ENCODE assay signal across 7 mouse cellular contexts in genomic region chr4:122944408-122944807, GRCm38 (mm10). TPM values are rescaled to one million over a fixed set of nuclear protein-coding genes. Genes with fewer than 3 reads are reported as not detected.
DNase-seq lines count a peak whose midpoint lies in the region; ATAC-seq and TF ChIP-seq lines count a peak whose summit lies in the region.

No protein-coding gene starts in this region.

- H3K4me2 ChIP-seq in midbrain, embryonic 15.5 days: no peak overlapping the region

- no peak overlapping the region for H3K9ac ChIP-seq in midbrain, embryonic 15.5 days

- no peak for TF ChIP-seq POLR2A in bone marrow macrophage, adult 2 months (IDR thresholded peaks at IDR 0.05; ENCODE audit: borderline replicate concordance, low read depth, low read length)

- H3K27me3 ChIP-seq in midbrain, embryonic 10.5 days (ENCODE audit: low read depth, poor library complexity, severe bottlenecking): no peaks in the 10 kb centered on the region
- H3K27me3 ChIP-seq in midbrain, embryonic 15.5 days (replicated peaks): no peaks in the 10 kb centered on the region
- no peaks in the 10 kb centered on the region for H3K27me3 ChIP-seq in heart, embryonic 10.5 days (ENCODE audit: insufficient read depth, poor library complexity, severe bottlenecking)

- no peaks in the 10 kb centered on the region for H3K9me3 ChIP-seq in midbrain, embryonic 10.5 days (replicated peaks)
- H3K9me3 ChIP-seq in midbrain, embryonic 15.5 days: no peaks in the 10 kb centered on the region
- H3K9me3 ChIP-seq in heart, embryonic 10.5 days: no peaks in the 10 kb centered on the region

- peaks cover 61% of the 10 kb centered on the region for H3K36me3 ChIP-seq in midbrain, embryonic 10.5 days
- H3K36me3 ChIP-seq in midbrain, embryonic 15.5 days (replicated peaks): no peaks in the 10 kb centered on the region
- no peaks in the 10 kb centered on the region for H3K36me3 ChIP-seq in heart, embryonic 10.5 days

- no peak overlapping the region for H3K4me3 ChIP-seq in midbrain, embryonic 10.5 days
- H3K4me3 ChIP-seq in midbrain, embryonic 15.5 days: no peak overlapping the region
- H3K4me3 ChIP-seq in bone marrow macrophage, adult 2 months (ENCODE audit: insufficient read depth, low read length): no peak overlapping the region
- no peak overlapping the region for H3K4me3 ChIP-seq in heart, embryonic 10.5 days

- intact Hi-C loops in heart, postnatal 25 days (cut with DNase I): loop anchor here (1.0 to 2.0 kb wide), 2 partner anchors 41 to 138 kb away; no protein-coding TSS in a partner anchor

- TF ChIP-seq CTCF in bone marrow macrophage, adult 2 months (IDR thresholded peaks at IDR 0.05; ENCODE audit: low read depth, low read length): peak; percentile 96

- no peak for ATAC-seq in midbrain, embryonic 15.5 days (replicated peaks)

- DNase-seq in midbrain, embryonic 10.5 days (ENCODE audit: low spot score): peak; percentile 51
- peak; percentile 71 for DNase-seq in induced T-regulatory cell, adult 2 months (ENCODE audit: low read depth)
- peak; percentile 72 for DNase-seq in mesoderm, embryonic 11.5 days (ENCODE audit: low read depth, low spot score)
- no peak for DNase-seq in heart, embryonic 10.5 days (ENCODE audit: low spot score)
- DNase-seq in heart, postnatal 25 days (ENCODE audit: low spot score): no peak

- no peak overlapping the region for H3K27ac ChIP-seq in midbrain, embryonic 10.5 days (replicated peaks)
- no peak overlapping the region for H3K27ac ChIP-seq in midbrain, embryonic 15.5 days
- no peak overlapping the region for H3K27ac ChIP-seq in bone marrow macrophage, adult 2 months (ENCODE audit: insufficient read depth, low read depth, low read length)
- H3K27ac ChIP-seq in heart, embryonic 10.5 days: no peak overlapping the region

- 29% methylated on average over 4 of the region's 4 CpGs for WGBS in midbrain, embryonic 10.5 days
- WGBS in midbrain, embryonic 15.5 days: 27% methylated on average over 4 of the region's 4 CpGs
- 23% methylated on average over 4 of the region's 4 CpGs for WGBS in heart, embryonic 10.5 days

- no peaks in the 10 kb centered on the region for H3K4me1 ChIP-seq in midbrain, embryonic 10.5 days
- H3K4me1 ChIP-seq in midbrain, embryonic 15.5 days: no peaks in the 10 kb centered on the region
- H3K4me1 ChIP-seq in bone marrow macrophage, adult 2 months (ENCODE audit: control insufficient read depth, insufficient read depth, low read length): no peaks in the 10 kb centered on the region
- no peaks in the 10 kb centered on the region for H3K4me1 ChIP-seq in heart, embryonic 10.5 days

RNA-seq across cellular contexts. Expression of gene Mfsd2a, which starts 16.6 kb away (rescaled TPM):
- 22.6 and 27.2 TPM in 2 replicates for polyA plus RNA-seq in midbrain, embryonic 10.5 days (2016; fragmentation: Nextera tagmentation; extraction: Ambion mirVana)
- 33.4 and 36.0 TPM in 2 replicates for polyA plus RNA-seq in midbrain, embryonic 15.5 days (2015; fragmentation: Nextera tagmentation; extraction: Ambion mirVana)
- polyA plus RNA-seq in bone marrow macrophage, adult 2 months (2012; ENCODE audit: insufficient read depth, insufficient read length, missing spikeins): not detected in 2 replicates
- 1.6 and 2.0 TPM in 2 replicates for polyA plus RNA-seq in heart, embryonic 10.5 days (2016; fragmentation: Nextera tagmentation; extraction: Ambion mirVana)
- not detected for total RNA-seq in heart, postnatal 25 days (2021)

RNA-seq across cellular contexts. Expression of gene Mycl, which starts 51.0 kb away (rescaled TPM):
- 82.4 and 92.7 TPM in 2 replicates for polyA plus RNA-seq in midbrain, embryonic 10.5 days (2016; fragmentation: Nextera tagmentation; extraction: Ambion mirVana)
- 83.1 and 86.7 TPM in 2 replicates for polyA plus RNA-seq in midbrain, embryonic 15.5 days (2015; fragmentation: Nextera tagmentation; extraction: Ambion mirVana)
- polyA plus RNA-seq in bone marrow macrophage, adult 2 months (2012; ENCODE audit: insufficient read depth, insufficient read length, missing spikeins): 0.29 and 0.32 TPM in 2 replicates
- 2.5 and 8.6 TPM in 2 replicates for polyA plus RNA-seq in heart, embryonic 10.5 days (2016; fragmentation: Nextera tagmentation; extraction: Ambion mirVana)
- under 1 TPM; 0.08 to 0.53 TPM for total RNA-seq in heart, postnatal 25 days (2021)

RNA-seq across cellular contexts. Expression of gene Cap1, which starts 58.6 kb away (rescaled TPM):
- polyA plus RNA-seq in midbrain, embryonic 10.5 days (2016; fragmentation: Nextera tagmentation; extraction: Ambion mirVana): 69.4 and 79.4 TPM in 2 replicates
- 66.9 and 69.4 TPM in 2 replicates for polyA plus RNA-seq in midbrain, embryonic 15.5 days (2015; fragmentation: Nextera tagmentation; extraction: Ambion mirVana)
- 495 and 593 TPM in 2 replicates for polyA plus RNA-seq in bone marrow macrophage, adult 2 months (2012; ENCODE audit: insufficient read depth, insufficient read length, missing spikeins)
- 21.7 and 56.6 TPM in 2 replicates for polyA plus RNA-seq in heart, embryonic 10.5 days (2016; fragmentation: Nextera tagmentation; extraction: Ambion mirVana)
- total RNA-seq in heart, postnatal 25 days (2021): 10 to 100 TPM; 52.6 to 54.5 TPM

Comparison
In these comparisons a context has a peak if more than half of its experiments do, and no peak if none do; other contexts are left out.
1. DNase-seq: peak in midbrain, embryonic 10.5 days (single experiment), induced T-regulatory cell, adult 2 months (single experiment) and mesoderm, embryonic 11.5 days (single experiment); none in heart, embryonic 10.5 days (single experiment) and heart, postnatal 25 days (single experiment).